Mouse (Mus musculus) layer of hippocampus, adult 2 months (tissue): ENCODE measurements around the gene Sbno2. TPM values are rescaled to one million over a fixed set of nuclear protein-coding genes. Genes with fewer than 3 reads are reported as not detected.
A peak's percentile ranks its signal among the peaks of the same experiment; 100 is the strongest.

Experiments used
- DNase-seq, 2 experiments: peaks; one replicate each; pipeline ENCODE4 v3.0.0; 2022; ENCODE audit warnings: low spot score in 2 of 2
- H3K27ac ChIP-seq: fragments of 200-600 bp; 2 replicates; pipeline ENCODE4 v1.8.1; 2022
- H3K4me3 ChIP-seq: fragments of 200-600 bp; 2 replicates; pipeline ENCODE4 v1.8.1; 2022; ENCODE audit warnings: mild to moderate bottlenecking
- CTCF ChIP-seq: fragments of 200-600 bp; conservative IDR thresholded peaks from 2 replicates; pipeline ENCODE4 v1.8.1; 2022; ENCODE audit warnings: antibody characterized with exemption, mild to moderate bottlenecking, moderate library complexity
- total RNA-seq, 2 experiments: library from RNA; stranded (reverse); gene quantifications; 2 replicates each; pipeline ENCODE4 v1.2.3; 2021

The Sbno2 gene
- total RNA-seq, 2 experiments from 2014 or later, result 22.4 to 23.4 TPM

DNA sequence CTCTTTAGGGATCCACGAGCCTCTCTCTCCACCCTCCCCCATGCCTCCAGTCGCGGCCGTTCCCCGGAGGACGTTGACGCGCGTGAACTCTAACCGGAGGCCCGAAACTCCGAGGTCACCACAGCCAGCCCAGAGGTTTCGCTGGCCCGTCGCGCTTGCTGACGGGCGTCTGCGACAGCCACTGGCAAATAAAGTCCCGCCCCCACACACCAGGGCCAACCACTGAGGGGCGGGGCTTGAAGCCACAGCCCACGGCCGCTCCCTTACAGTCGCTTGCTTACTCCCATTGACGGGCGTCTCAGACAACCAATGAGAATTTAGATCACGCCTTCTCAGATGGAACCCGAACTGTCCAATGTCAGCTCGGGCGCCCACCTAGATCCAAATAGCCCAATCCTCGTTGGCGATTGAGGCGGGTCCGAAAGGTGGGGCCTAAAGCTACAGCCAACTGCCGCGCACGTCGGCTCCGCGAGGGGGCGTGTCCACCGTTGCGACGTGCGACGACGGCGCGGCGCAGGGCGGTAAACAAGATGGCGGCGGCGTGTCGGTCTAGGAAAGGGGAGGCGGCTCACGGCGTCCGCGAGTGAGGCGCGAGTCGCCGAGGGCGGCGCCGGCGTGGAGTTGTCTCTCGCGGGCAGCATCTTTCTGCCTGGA is 10.0 kb upstream of the Sbno2 start, which contains the start of gene Stk11:
Gene Stk11 (plus strand): TSS at position 514 of the 654 bp plus-strand sequence.
- peak; percentile 98 to 100 for DNase-seq
- Histone ChIP-seq H3K27ac (peak within 1 kb of the TSS; percentile 91), H3K4me3 (peak within 1 kb of the TSS; percentile 94)
- peak; percentile 55 for TF ChIP-seq CTCF

DNA sequence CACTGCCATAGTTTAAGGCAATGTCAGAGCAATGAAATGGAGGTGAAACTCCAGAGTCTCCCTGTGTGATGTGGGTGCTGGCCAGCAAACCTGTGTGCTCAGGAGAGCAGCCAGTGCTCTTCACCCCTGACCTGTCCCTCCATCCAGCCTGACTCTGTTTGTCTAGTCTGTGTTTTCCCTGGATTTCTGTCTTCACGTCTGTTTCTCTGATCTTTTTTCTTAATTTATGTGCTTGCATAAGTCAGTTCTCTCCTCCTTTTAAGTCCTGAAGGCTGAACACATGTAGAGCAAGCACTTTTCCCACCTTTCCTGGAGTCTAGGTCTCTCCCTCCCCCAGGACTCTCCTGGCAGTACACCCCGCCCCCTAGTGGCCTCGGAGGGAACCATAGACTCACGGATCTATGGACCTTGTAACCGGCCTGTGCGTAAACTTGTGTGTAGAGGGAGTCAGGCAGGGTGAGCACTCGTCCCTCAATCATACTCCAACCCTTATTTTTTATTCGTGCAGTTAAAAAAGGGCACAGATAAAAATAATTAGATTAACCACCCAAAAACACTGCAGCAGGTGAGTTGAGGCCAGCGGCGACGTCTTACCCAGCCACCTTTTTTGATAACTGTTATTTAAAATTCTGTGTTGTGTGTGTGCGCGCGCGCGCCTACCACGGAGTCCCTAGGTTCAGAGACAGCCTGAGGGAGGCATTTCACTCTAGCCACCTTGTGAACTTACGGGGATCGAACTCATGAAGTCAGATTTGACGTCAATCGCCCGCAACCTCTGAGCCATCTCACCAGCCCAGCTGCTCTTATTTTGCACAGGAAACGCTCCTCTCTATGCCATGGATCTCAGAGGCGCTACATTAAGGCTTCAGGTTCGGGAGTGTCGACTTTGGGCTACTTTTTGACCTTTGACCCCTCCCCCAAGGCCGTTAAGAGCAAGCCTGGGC is 9.2 kb upstream of the Sbno2 start:
- peak overlapping the region; percentile 55 for H3K4me3 ChIP-seq
- peak overlapping the region; percentile 90 for H3K27ac ChIP-seq
- DNase-seq, result peak; percentile 85 to 91
- TF ChIP-seq CTCF, result peak; percentile 97

DNA sequence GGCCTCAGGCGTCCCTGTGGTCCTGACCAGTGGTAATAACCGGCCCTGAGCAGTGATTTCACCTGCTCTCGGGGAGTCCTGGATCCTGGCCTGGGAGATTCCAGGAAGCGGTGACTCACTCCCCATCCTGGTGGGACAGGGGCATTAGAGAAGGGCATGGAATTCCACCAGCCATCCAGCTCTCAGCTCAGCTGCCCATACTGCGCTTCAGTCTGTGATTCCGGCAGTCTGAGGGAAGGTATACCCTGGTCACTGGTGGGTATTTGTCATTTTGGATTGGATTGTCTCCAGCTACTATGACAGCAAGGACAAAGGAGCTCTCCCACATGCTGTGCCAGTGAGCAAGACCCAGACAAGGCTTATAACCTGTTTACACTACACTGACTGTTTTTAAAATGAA is 2.3 kb upstream of the Sbno2 start:
- Histone ChIP-seq H3K27ac (no peak overlapping the region), H3K4me3 (no peak overlapping the region)
- DNase-seq, result no peak
- no peak for TF ChIP-seq CTCF

DNA sequence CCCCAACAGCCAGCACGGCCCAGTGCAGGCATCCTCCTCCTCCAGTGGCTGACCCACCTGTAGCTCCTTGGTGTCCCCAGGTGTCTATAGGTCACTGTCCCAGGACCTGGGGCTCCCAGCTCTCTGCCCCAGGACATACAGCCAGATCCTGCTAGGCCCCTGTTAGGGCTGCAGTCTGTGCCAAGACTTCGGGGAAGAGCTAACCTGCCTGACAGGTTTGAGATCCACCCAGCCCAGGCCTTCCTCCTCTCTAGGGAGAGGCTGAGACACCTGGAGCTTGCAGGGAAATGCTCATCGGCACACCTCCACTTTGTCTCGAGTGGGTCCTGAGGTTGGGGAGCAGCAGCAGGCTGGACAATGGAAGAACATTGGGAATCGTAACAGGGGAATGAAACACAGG is 555 bp upstream of the Sbno2 start:
- no peak for TF ChIP-seq CTCF
- Histone ChIP-seq H3K27ac (no peak overlapping the region), H3K4me3 (no peak overlapping the region)
- DNase-seq, result no peak

DNA sequence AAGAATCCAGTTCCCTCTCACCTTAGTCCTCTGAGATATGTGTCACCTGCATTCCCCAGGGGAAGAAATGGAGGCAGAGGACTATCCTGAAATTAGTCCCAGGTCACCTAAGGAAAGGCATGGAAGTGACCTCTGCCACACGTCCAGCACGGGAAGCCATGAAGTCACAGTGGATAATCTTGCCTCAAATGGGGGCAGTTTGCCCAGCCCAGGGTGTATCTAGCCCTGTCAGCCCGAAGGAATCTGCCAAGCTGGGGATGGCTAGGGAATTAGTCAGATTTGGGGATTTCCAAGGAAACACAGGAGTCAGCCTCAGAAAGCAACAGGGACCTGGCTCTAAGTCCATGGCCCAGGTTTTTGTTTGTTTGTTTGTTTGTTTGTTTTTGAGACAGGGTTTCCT is 1.2 kb downstream of the Sbno2 start:
- Histone ChIP-seq H3K4me3 (no peak overlapping the region), H3K27ac (no peak overlapping the region)
- TF ChIP-seq CTCF, result no peak
- no peak for DNase-seq

DNA sequence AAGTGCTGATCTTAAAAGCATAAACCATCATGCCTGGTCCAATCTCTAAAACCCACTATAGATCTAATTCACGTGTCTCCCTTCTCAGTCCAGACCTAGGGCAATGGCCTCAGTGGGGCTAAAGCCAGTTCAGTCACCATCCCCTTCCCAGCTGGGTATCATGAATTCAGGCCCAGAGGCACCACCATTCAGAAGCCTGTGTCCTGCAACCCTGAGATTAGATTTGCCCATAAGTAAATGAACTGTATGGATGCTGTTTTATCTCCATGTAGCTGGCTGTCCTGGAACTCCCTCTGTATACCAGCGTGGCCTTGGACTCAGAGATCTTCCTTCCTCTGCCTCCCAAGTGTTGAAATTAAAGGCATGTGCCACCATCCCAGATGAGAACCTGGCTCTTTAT is 2.3 kb downstream of the Sbno2 start:
- Histone ChIP-seq H3K4me3 (peak overlapping the region; percentile 97), H3K27ac (peak overlapping the region; percentile 98)
- no peak for DNase-seq
- TF ChIP-seq CTCF, result no peak

- TF ChIP-seq CTCF, result no peak; the same call in 1 of the 2 replicates
- H3K27ac ChIP-seq, result peak overlapping the region; percentile 98
- H3K4me3 ChIP-seq, result peak overlapping the region; percentile 97
- peak; percentile 76 to 86 for DNase-seq
Observed at GRCm38 (mm10) chr10:80102216-80102915, 3.0 kb downstream of the Sbno2 start.

GRCm38 (mm10) chr10:80100982-80101381 is 4.4 kb downstream of the Sbno2 start:
- TF ChIP-seq CTCF, result no peak
- DNase-seq, result no peak
- H3K4me3 ChIP-seq, result no peak overlapping the region; the same call in 1 of the 2 replicates
- H3K27ac ChIP-seq, result no peak overlapping the region

DNA sequence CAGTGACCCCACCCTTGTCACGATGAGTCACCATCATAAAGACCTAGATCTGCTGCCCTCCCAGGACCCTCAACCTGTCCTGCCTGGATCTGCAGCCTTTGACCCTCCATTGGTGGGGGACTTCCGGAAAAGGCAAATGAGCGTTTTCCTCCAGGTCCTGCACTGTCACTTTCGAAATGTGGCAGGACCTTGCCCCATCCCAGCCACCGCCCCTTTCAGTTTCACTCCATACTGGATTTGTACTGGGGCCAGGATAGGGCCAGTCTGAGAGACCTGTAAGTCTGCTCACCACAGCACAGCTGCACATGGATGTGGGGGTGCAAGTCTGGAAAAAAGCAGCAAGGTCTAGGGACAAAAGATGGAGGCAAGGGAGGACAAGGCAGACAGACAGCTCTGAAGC is 6.7 kb downstream of the Sbno2 start:
- no peak for DNase-seq
- TF ChIP-seq CTCF, result no peak
- Histone ChIP-seq H3K4me3 (no peak overlapping the region), H3K27ac (no peak overlapping the region)

DNA sequence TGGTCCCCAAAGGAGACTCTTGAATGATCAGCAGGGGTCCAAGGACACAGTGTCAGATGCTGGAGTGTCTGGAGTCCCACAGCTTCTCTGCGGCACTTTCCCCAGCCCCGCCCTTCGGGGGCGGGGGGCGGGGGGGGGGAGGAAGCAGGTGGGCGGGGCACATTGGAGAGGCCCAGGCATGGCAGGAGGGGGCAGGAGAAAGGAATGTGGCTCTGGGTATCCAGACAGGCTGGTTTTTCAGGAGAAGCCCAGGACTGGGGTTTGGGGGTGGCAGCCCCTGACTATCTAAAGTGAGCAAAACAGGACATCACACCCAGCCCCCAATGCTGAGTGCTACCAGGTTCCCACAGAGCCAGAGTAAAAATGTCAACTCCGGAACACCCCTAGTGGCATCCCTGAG is 8.1 kb downstream of the Sbno2 start:
- no peak for TF ChIP-seq CTCF
- H3K27ac ChIP-seq, result no peak overlapping the region
- no peak for DNase-seq
- H3K4me3 ChIP-seq, result no peak overlapping the region

DNA sequence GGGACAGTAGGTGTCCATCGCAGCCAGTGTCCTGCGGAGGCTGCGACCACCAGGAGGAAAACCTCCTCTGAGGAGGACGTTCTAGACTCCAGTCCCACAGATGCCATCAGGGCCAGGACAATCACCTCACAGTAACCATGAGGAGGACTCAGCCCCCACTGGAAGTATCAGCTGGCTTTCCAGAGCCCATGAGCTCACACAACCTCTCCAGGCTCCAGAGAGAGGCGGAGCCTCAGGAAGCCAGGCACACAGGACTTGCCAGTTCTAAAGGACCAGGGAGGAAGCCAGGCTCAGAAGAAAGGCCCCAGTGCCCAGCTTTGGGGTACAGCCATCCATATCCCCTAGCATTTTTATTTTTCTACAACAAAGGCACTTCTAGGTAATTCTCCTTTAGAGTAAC is 9.8 kb downstream of the Sbno2 start:
- TF ChIP-seq CTCF, result no peak
- peak overlapping the region; percentile 39; the same call in 1 of the 2 replicates for H3K27ac ChIP-seq
- H3K4me3 ChIP-seq, result no peak overlapping the region
- DNase-seq, result no peak

DNA sequence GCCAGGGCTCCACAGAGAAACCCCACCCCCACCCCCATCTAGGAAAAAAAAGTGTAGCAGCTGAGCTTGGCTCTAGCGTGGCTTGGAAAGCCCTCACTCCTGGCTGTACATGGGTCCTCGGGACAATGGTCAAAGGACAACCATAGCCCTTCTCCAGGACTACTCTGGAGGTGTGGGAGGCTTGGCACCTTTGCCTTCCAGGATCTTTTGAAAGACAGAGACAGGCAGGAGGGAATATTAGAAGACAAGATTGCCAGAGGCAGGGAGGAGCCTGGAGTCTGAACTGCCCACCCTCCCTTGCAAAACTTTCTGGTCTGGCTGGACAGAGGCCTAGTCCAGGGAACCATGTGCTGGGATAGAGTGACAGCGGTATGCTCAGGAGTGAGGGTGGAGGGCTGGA is 10.7 kb downstream of the Sbno2 start:
- no peak for TF ChIP-seq CTCF
- Histone ChIP-seq H3K4me3 (no peak overlapping the region), H3K27ac (peak overlapping the region; percentile 18; the same call in 1 of the 2 replicates)
- no peak for DNase-seq

- H3K4me3 ChIP-seq, result no peak overlapping the region
- no peak overlapping the region for H3K27ac ChIP-seq
- TF ChIP-seq CTCF, result no peak
- no peak for DNase-seq
Observed at GRCm38 (mm10) chr10:80094085-80094484, 11.3 kb downstream of the Sbno2 start.
